Mouse (Mus musculus) stomach, embryonic 15.5 days (tissue): ENCODE data around the gene Taldo1. TPM values are rescaled to one million over a fixed set of nuclear protein-coding genes. Genes with fewer than 3 reads are reported as not detected.
A peak's percentile ranks its signal among the peaks of the same experiment; 100 is the strongest.

ENCODE experiments used
- ATAC-seq: fragments of 200-750 bp; cut with Nextera tagmentation; 2 replicates; pipeline ENCODE4 v1.8.0; 2017; ENCODE audit warnings: low read depth, moderate number of reproducible peaks, moderate TSS enrichment; ENCODE audit not compliant: insufficient read depth, low FRiP score
- H3K27ac ChIP-seq: fragments of 300-500 bp; sonication (generic); 2 replicates; pipeline ENCODE4 v1.5.1; 2015; ENCODE audit warnings: mild to moderate bottlenecking, inconsistent platforms
- H3K27me3 ChIP-seq: fragments of 300-500 bp; sonication (generic); replicated peaks from 2 replicates; pipeline ENCODE4 v1.6.1; 2015; ENCODE audit warnings: inconsistent platforms
- H3K36me3 ChIP-seq: fragments of 300-500 bp; sonication (generic); 2 replicates; pipeline ENCODE4 v1.6.1; 2015; ENCODE audit warnings: inconsistent platforms
- H3K4me1 ChIP-seq: fragments of 300-500 bp; sonication (generic); 2 replicates; pipeline ENCODE4 v1.6.1; 2015; ENCODE audit warnings: inconsistent platforms
- H3K4me2 ChIP-seq: fragments of 300-500 bp; sonication (generic); 2 replicates; pipeline ENCODE4 v1.6.1; 2015; ENCODE audit warnings: mild to moderate bottlenecking, inconsistent platforms
- H3K4me3 ChIP-seq: fragments of 300-500 bp; sonication (generic); replicated peaks from 2 replicates; pipeline ENCODE4 v1.5.1; 2015; ENCODE audit warnings: inconsistent platforms
- H3K9ac ChIP-seq: fragments of 300-500 bp; sonication (generic); 2 replicates; pipeline ENCODE4 v1.6.1; 2015; ENCODE audit warnings: inconsistent platforms
- H3K9me3 ChIP-seq: fragments of 300-500 bp; sonication (generic); 2 replicates; pipeline ENCODE4 v1.6.1; 2016; ENCODE audit warnings: inconsistent platforms
- WGBS: fragments of 180-500 bp; shearing (Covaris S2); methylation state at CpG from one replicate; pipeline ENCODE4 v1.1.7; 2015; 5-methylcytosine and 5-hydroxymethylcytosine counted together
- polyA plus RNA-seq: library from polyadenylated mRNA; unstranded; fragments of >200 nt; fragmentation: Nextera tagmentation; extraction: Ambion mirVana; gene quantifications from 2 replicates; pipeline ENCODE4 v1.2.1, GENCODE M21; 2015

Taldo1 gene
- polyA plus RNA-seq, 1 experiment from 2014 or later, result 347 TPM

DNA sequence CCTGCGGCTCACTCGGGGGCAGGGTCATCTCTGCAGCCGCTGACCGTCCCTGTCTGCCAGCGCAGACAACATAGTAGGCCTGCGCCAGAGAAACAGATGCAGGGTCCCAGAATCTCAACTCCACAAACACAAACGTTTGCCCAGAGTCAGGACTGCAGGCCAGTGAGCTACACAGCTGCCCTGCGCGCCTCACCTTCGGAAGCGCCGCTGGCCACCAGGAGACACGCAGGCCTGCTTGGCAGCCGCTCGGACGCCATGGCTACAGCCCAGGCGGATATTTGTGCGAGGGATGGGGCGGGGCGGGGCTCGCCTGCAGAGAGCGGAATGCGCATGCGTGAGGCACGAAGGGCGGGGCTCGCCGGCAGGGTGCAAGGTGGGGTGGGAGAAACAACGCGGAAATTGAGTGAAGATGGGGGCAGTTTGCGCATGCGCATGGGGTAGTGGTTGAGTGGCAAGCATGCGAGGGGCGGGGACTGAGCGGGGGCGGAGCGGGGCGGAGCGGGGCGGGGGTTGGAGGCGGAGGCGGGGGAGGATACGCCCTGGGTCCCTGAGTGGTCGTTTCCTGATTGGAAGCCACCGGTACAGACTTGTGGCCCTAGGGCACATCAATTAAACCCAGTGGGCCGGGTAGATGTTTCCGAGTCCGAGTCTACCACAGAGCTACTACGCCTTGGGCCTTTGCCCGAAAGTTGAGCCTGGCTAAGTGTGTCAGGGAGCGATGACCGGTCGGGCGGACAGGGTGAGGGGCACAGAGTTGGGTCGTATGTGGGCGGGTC, 22.0 kb downstream of the Taldo1 start, which contains the start of gene Gatd1:
Gene Gatd1 (minus strand): TSS at position 328 of the 776 bp plus-strand sequence.
- WGBS, result under 1% methylated on average over 55 of the region's 56 CpGs
- H3K4me1 ChIP-seq, result peaks cover 14% of the 10 kb centered on the region
- H3K27ac ChIP-seq, result peak within 1 kb of the TSS; percentile 79
- ATAC-seq, result peak; percentile 92
- peaks cover 10% of the 10 kb centered on the region for H3K36me3 ChIP-seq
- peak within 1 kb of the TSS; percentile 65 for H3K4me3 ChIP-seq
- no peaks in the 10 kb centered on the region for H3K27me3 ChIP-seq
- peak within 1 kb of the TSS; percentile 71 for H3K4me2 ChIP-seq
- H3K9ac ChIP-seq, result peak within 1 kb of the TSS; percentile 48
- H3K9me3 ChIP-seq, result no peaks in the 10 kb centered on the region

DNA sequence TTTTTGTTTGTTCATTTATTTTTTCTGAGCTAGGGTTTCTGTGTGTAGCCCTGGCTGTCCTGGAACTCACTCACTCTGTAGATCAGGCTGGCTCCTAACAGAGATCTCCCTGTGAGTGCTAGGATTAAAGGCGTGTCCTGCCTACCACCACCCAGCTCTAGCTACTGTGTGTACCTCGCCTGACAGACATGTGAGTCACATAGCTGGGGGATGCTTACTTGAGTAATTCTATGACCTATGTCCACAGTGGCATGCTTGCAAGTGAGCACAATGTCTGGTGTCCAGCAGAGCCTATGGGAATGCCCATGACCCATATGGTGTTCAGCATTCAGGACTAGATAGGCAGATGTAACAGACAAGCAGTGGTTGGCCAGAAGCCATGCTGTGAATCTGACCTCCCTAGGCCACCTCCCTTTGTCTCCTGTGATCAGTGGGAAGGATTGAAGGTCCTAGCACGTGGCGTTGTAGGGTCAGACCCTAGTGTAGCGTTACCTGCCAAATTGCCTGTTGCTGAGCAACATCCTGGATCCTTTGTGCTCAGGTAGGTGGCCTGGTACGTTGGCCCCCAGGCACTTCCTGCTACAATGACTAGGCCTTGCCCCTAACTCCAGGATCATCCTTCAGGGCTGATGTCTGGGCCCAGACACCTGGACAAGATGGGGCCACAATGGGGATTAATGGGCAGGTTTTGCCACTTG, 24.3 kb downstream of the Taldo1 start:
- 84% methylated on average over 6 of the region's 6 CpGs for WGBS
- no peak for ATAC-seq
- H3K27ac ChIP-seq, result no peak overlapping the region

DNA sequence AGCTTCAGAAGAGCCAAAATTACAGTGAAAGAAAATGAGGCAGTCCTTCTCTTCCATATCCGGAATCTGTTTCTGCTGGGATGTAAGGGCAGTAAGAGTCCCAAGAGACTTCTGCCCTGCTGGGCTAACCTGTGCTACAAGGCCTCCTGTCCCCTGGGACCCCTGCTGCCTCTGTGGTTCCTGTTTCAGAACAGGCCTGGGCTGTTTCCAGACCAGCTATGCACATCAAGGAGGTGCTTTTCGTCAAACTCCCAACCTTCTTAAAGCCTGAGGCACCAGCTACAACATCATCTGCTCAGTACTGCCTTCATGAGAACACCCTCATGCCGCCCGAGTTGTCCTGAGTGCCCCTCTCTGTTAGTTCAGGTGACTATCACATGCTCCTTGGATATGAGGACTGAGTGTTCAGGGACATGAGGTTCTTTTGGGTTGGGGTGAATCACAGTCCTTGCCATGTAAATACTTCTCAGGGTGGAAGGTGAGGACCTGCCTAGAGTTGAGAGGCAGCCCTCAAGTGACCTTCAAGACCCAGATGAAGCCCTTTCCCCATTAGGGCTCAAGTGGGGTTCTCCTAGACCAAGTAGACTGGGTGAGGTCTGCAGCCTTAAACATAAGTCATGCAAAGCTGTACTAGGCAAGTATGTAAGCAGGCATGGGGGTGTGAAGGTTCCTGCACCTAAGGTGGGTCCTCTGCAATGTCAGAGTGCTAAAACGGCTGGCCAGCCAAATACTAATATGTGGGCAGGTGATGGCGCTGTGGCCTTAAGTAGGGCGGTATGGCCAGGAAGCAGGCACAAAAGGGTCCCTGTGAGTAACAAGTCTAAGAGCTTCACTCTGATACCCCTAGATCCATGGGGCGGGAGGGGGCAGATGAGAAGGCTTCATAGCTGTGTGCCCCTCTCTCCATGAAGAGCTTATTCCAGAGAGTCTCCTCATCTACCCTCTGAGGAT, 26.0 kb downstream of the Taldo1 start:
- 73% methylated on average over 8 of the region's 8 CpGs for WGBS
- H3K4me1 ChIP-seq, result peaks cover 8% of the 10 kb centered on the region
- no peak overlapping the region for H3K4me3 ChIP-seq
- H3K9ac ChIP-seq, result no peak overlapping the region
- H3K27ac ChIP-seq, result no peak overlapping the region
- no peaks in the 10 kb centered on the region for H3K27me3 ChIP-seq
- H3K4me2 ChIP-seq, result no peak overlapping the region
- no peaks in the 10 kb centered on the region for H3K36me3 ChIP-seq
- no peaks in the 10 kb centered on the region for H3K9me3 ChIP-seq
- ATAC-seq, result no peak

More for the DNA sequence above, 24.3 kb downstream of the Taldo1 start:
- Histone ChIP-seq H3K4me3 (no peak overlapping the region), H3K27me3 (no peaks in the 10 kb centered on the region), H3K9ac (no peak overlapping the region), H3K4me1 (peaks cover 12% of the 10 kb centered on the region), H3K9me3 (no peaks in the 10 kb centered on the region), H3K4me2 (no peak overlapping the region), H3K36me3 (no peaks in the 10 kb centered on the region)

DNA sequence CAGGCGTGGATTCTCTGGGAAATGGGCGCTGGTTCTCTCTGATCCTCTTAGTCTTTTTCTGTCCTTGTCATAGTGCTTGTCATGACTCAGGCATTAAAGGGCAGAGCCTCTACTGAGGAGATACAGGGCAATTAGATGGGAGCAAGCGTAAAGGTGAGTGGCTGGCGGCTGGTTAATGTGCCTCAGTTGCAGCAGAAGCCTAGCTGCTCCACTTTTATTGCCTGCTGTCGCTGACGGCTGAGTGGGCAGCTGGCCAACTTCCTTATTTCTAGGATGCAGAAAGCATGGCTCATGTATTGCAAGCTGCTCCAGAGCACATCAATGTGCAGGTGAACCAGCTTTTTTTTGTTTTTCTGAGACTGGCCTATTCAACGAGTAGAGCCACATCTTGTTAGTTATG, 27.0 kb downstream of the Taldo1 start:
- Histone ChIP-seq H3K27me3 (no peaks in the 10 kb centered on the region), H3K27ac (no peak overlapping the region), H3K4me3 (no peak overlapping the region), H3K4me2 (no peak overlapping the region), H3K9ac (no peak overlapping the region), H3K4me1 (0 out of 2 replicates have a peak, but pooled peaks cover 5% of the 10 kb centered on the region), H3K9me3 (no peaks in the 10 kb centered on the region), H3K36me3 (no peaks in the 10 kb centered on the region)
- WGBS, result 58% methylated on average over 7 of the region's 7 CpGs
- no peak for ATAC-seq

DNA sequence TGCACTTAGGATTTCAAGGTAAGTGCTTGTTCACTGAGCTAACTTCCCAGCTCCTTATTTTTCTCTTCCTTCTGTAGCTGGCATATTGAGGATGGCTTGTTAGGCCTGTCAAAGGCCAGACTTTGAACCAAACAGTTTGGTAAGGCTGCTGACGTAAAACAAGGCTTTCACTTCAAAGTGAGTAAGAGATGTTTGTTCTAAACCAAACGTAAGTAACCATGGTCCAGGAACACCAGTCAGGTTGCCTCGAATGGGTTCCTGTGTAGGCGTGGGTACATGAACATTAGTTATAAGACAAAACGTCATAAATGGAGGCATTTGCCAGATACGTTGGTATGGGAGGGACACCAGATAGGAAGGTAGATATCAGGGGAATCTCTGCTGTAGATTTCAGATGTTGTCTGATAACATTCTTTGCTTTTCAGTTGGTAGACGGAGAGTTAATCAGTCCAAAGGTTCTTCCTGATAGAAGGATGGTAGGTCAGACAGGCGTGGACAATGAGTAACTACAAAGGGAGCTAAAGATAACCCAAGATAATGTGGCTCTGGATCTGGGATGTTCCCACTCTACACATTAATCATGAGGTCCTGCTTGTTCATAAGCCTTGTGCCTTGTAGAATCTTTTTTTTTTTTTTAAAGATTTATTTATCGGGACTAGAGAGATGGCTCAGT, 28.2 kb downstream of the Taldo1 start:
- no peak for ATAC-seq
- Histone ChIP-seq H3K9me3 (no peaks in the 10 kb centered on the region), H3K36me3 (no peaks in the 10 kb centered on the region), H3K4me1 (no peaks in the 10 kb centered on the region), H3K4me2 (no peak overlapping the region), H3K27me3 (no peaks in the 10 kb centered on the region), H3K27ac (no peak overlapping the region), H3K4me3 (no peak overlapping the region), H3K9ac (no peak overlapping the region)
- WGBS, result 71% methylated on average over 9 of the region's 9 CpGs

DNA sequence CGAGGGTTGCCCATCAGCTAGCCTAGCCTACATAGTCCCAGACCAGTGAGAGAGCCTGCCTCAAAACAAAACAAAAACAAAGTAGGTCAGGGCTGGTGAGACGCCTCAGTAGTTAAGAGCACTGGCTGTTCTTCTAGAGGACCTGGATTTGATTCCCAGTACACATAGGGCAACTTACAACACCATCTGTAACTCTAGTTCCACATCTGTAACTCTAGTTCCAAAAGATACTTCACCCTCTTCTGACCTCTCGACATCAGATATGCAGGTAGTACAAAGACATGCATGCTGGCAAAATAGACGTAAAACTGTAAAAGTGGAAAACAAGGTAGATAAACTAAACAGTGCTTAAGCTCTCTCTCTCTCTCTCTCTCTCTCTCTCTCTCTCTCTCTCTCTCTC, 31.8 kb downstream of the Taldo1 start:
- ATAC-seq, result no peak
- no peak overlapping the region for H3K9ac ChIP-seq
- no peaks in the 10 kb centered on the region for H3K9me3 ChIP-seq
- no peaks in the 10 kb centered on the region for H3K36me3 ChIP-seq
- no peaks in the 10 kb centered on the region for H3K27me3 ChIP-seq
- no peak overlapping the region for H3K4me3 ChIP-seq
- no peak overlapping the region for H3K4me2 ChIP-seq
- WGBS, result 72% methylated on average over 4 of the region's 4 CpGs
- H3K4me1 ChIP-seq, result 0 out of 2 replicates have a peak, but pooled peaks cover under 1% of the 10 kb centered on the region
- no peak overlapping the region for H3K27ac ChIP-seq

DNA sequence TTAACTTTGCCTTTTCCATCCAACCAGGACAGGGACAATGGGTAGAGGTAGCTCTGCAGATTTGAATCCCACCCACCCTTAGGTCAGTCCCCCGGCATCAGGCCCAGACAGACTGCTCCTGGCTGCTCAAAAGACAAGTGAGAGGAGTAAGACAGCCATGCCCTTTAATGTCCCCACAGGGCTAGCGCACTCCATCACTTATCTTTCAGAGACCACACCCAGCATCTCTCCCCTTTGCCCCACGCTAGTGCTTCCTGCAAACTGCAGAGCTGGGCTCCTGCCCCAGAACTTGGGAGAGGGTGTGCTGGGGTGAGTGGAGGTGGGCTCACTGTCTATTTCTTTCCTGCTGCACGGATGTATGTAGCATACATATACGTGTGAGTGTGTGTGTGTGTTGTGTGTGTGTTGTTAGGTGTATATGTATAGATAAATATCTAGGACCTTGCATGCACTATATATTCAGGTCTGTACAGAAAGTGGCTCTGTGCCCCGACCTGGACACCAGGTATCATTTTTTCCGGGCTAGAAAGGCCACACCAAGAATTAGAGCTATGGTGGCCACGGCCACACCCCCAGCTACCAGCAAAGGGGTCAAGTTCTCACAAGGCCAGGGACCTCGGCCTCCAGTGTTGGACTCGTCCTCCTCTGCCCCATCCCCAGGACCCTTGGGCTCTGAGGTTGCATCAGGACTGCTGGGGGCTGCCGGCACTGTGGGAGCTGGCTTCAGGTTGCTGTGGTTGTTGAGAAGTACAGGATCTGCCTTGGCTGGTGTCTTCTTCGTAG, 35.1 kb downstream of the Taldo1 start:
- Histone ChIP-seq H3K9me3 (no peaks in the 10 kb centered on the region), H3K4me1 (peaks cover 17% of the 10 kb centered on the region), H3K4me3 (no peak overlapping the region), H3K27ac (no peak overlapping the region), H3K27me3 (no peaks in the 10 kb centered on the region), H3K36me3 (peaks cover 9% of the 10 kb centered on the region), H3K9ac (no peak overlapping the region), H3K4me2 (no peak overlapping the region)
- ATAC-seq, result no peak
- 77% methylated on average over 12 of the region's 12 CpGs for WGBS

DNA sequence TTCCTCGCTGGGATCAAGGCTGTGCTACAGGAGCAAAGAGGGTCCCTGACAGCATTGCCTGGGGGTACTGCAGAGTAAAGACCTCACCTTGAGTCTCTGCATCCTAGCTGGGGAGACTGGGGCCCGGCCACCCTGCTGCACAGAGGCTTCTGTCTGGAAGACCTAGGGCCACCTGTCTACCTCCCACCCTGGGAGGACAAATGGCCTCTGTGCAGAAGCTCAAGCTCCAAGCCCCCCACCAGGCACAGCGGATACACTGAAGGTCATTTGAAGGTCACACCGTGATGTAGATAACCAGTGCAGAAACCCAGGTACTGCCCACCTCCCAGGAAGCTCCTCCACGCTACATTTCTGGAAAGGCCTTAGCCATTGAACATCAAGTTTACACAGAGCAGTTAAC, 36.7 kb downstream of the Taldo1 start:
- Histone ChIP-seq H3K4me1 (peaks cover 22% of the 10 kb centered on the region), H3K4me2 (no peak overlapping the region; the same call in 1 of the 2 replicates), H3K36me3 (peaks cover 9% of the 10 kb centered on the region), H3K4me3 (no peak overlapping the region), H3K27me3 (no peaks in the 10 kb centered on the region), H3K9me3 (no peaks in the 10 kb centered on the region), H3K9ac (no peak overlapping the region), H3K27ac (no peak overlapping the region)
- no peak for ATAC-seq
- WGBS, result 39% methylated on average over 5 of the region's 5 CpGs

DNA sequence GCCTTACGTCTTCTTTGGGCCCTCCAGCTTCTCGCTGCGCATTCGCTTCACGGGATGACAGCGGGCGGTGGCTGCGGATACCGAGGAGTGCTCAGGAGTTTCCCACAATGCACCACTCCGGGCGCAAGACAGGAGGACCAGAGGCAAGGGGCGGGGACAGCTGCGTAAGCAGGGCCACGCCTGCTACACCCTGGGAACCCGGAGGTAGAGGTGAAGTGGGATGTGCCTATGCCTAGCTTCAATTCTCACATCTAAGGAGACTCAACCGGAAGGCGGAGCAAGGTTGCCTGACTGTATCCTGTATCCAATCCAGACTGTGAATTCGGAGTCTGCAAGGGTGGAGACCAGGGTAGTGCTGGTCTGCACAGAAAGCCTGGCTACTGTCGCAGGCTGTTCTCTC, 37.3 kb downstream of the Taldo1 start, which contains the start of gene Cend1:
Gene Cend1 (minus strand): TSS at position 182 of the 400 bp plus-strand sequence.
- 0 out of 2 replicates have a peak within 1 kb of the TSS, but pooled peaks have one; percentile 12 for H3K4me3 ChIP-seq
- ATAC-seq, result peak; percentile 70
- peak within 1 kb of the TSS; percentile 34 for H3K4me2 ChIP-seq
- no peaks in the 10 kb centered on the region for H3K27me3 ChIP-seq
- no peak within 1 kb of the TSS for H3K27ac ChIP-seq
- peaks cover 9% of the 10 kb centered on the region for H3K36me3 ChIP-seq
- no peak within 1 kb of the TSS for H3K9ac ChIP-seq
- no peaks in the 10 kb centered on the region for H3K9me3 ChIP-seq
- peaks cover 28% of the 10 kb centered on the region for H3K4me1 ChIP-seq
- WGBS, result 4% methylated on average over 19 of the region's 19 CpGs

DNA sequence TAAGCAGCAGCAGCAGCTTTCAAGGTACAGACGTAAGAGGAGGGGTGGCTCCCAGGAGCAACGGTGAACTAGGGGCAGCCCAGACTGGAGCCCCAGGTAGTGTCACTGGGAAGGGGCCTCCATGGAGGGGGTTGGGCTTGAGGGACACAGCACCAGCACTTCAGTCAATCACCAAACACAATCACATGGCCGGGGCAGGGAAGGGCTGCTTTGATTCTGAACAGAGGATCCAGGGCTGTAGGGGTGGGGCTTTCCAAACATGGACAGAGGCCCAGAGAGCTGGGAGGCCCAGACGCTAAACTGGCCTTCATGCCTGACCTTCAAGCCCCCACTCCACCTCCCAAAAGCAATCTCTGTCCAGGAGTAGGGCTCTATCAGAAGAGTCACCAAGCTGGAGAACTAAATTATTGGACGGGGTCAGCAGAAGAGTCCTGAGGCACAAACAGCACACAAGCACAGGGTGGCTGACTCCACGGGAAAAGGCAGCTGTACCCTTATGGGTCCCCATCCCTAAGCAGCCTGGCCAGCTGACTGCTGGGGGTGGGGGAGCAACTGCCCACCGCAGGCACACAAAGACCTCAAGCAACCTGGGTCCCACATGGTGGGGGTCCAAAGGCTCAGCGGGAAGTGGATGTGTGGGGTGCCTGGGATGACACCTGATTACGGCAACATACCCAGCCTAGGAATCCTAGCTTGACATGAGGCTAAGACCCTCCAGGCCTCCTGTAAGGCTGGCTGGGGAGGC, 38.0 kb downstream of the Taldo1 start:
- Histone ChIP-seq H3K4me3 (no peak overlapping the region), H3K9ac (no peak overlapping the region), H3K4me2 (peak overlapping the region; percentile 34), H3K36me3 (peaks cover 9% of the 10 kb centered on the region), H3K4me1 (peaks cover 35% of the 10 kb centered on the region), H3K27ac (no peak overlapping the region), H3K9me3 (no peaks in the 10 kb centered on the region), H3K27me3 (no peaks in the 10 kb centered on the region)
- no peak for ATAC-seq
- 53% methylated on average over 9 of the region's 9 CpGs for WGBS
